Mouse (Mus musculus) heart, embryonic 16.5 days (tissue): Measurements from ENCODE around the gene Raly. TPM values are rescaled to one million over a fixed set of nuclear protein-coding genes. Genes with fewer than 3 reads are reported as not detected.

Experiments used
- polyA plus RNA-seq: library from polyadenylated mRNA; unstranded; fragments of >200 nt; fragmentation: Nextera tagmentation; extraction: Ambion mirVana; gene quantifications from 2 replicates; pipeline ENCODE4 v1.2.1, GENCODE M21; 2015

The Raly gene
- polyA plus RNA-seq, 1 experiment from 2014 or later, result 36.6 TPM

Other genes with a start within 250 kb of the Raly start
- 0.67 and 0.71 TPM in 2 replicates for gene 1700003F12Rik, start 244.0 kb upstream of the Raly start, polyA plus RNA-seq
- gene Actl10, start 239.3 kb upstream of the Raly start, polyA plus RNA-seq, result 0.16 and 0.19 TPM in 2 replicates
- 1.7 and 2.8 TPM in 2 replicates for gene Necab3, start 232.2 kb upstream of the Raly start, polyA plus RNA-seq
- 18.9 and 22.1 TPM in 2 replicates for gene E2f1, start 221.2 kb upstream of the Raly start, polyA plus RNA-seq
- gene Pxmp4, start 187.4 kb upstream of the Raly start, polyA plus RNA-seq, result 28.2 and 29.5 TPM in 2 replicates
- 0.45 and 0.74 TPM in 2 replicates for gene Zfp341, start 177.8 kb upstream of the Raly start, polyA plus RNA-seq
- not detected in 2 replicates for gene 4930519P11Rik, start 177.7 kb upstream of the Raly start, polyA plus RNA-seq
- gene Chmp4b, start 139.4 kb upstream of the Raly start, polyA plus RNA-seq, result 22.5 and 23.0 TPM in 2 replicates
- gene Gm14214, start 21.1 kb upstream of the Raly start, polyA plus RNA-seq, result not detected in 2 replicates
- gene a, start 306 bp downstream of the Raly start, polyA plus RNA-seq, result 0.65 and 0.93 TPM in 2 replicates
- 51.2 and 54.5 TPM in 2 replicates for gene Eif2s2, start 101.8 kb downstream of the Raly start, polyA plus RNA-seq
- 0.24 and 0.36 TPM in 2 replicates for gene Gm14226, start 227.2 kb downstream of the Raly start, polyA plus RNA-seq